Mouse (Mus musculus): ENCODE measurements around the gene Gprc5a. TPM values are rescaled to one million over a fixed set of nuclear protein-coding genes. Genes with fewer than 3 reads are reported as not detected.

Gprc5a gene
- total RNA-seq, 1 experiment from 2014 or later = 0.84 TPM

GRCm38 (mm10) chr6:135066795-135067445 is 1.5 kb downstream of the Gprc5a start:
- no peak for ATAC-seq (replicated peaks in 1 of 2; ENCODE audit: insufficient read depth in 1 of 2, low FRiP score in 2 of 2, low TSS enrichment in 1 of 2, low read depth in 1 of 2, poor library complexity in 2 of 2, severe bottlenecking in 2 of 2)

- no peak for ATAC-seq (replicated peaks in 1 of 2; ENCODE audit: insufficient read depth in 1 of 2, low FRiP score in 2 of 2, low TSS enrichment in 1 of 2, low read depth in 1 of 2, poor library complexity in 2 of 2, severe bottlenecking in 2 of 2)
Observed at GRCm38 (mm10) chr6:135068221-135068620, 2.8 kb downstream of the Gprc5a start.

- no peak for ATAC-seq (replicated peaks in 1 of 2; ENCODE audit: insufficient read depth in 1 of 2, low FRiP score in 2 of 2, low TSS enrichment in 1 of 2, low read depth in 1 of 2, poor library complexity in 2 of 2, severe bottlenecking in 2 of 2)
Observed at GRCm38 (mm10) chr6:135069856-135070255, 4.4 kb downstream of the Gprc5a start.

GRCm38 (mm10) chr6:135070347-135070746 is 4.9 kb downstream of the Gprc5a start:
- ATAC-seq (replicated peaks in 1 of 2; ENCODE audit: insufficient read depth in 1 of 2, low FRiP score in 2 of 2, low TSS enrichment in 1 of 2, low read depth in 1 of 2, poor library complexity in 2 of 2, severe bottlenecking in 2 of 2) = no peak

GRCm38 (mm10) chr6:135074405-135074947 is 9.0 kb downstream of the Gprc5a start:
- ATAC-seq (replicated peaks in 1 of 2; ENCODE audit: insufficient read depth in 1 of 2, low FRiP score in 2 of 2, low TSS enrichment in 1 of 2, low read depth in 1 of 2, poor library complexity in 2 of 2, severe bottlenecking in 2 of 2) = no peak

GRCm38 (mm10) chr6:135076202-135076601 is 10.8 kb downstream of the Gprc5a start:
- no peak for ATAC-seq (replicated peaks in 1 of 2; ENCODE audit: insufficient read depth in 1 of 2, low FRiP score in 2 of 2, low TSS enrichment in 1 of 2, low read depth in 1 of 2, poor library complexity in 2 of 2, severe bottlenecking in 2 of 2)

- no peak for ATAC-seq (replicated peaks in 1 of 2; ENCODE audit: insufficient read depth in 1 of 2, low FRiP score in 2 of 2, low TSS enrichment in 1 of 2, low read depth in 1 of 2, poor library complexity in 2 of 2, severe bottlenecking in 2 of 2)
Observed at GRCm38 (mm10) chr6:135078420-135078819, 13.0 kb downstream of the Gprc5a start.

- no peak for ATAC-seq (replicated peaks in 1 of 2; ENCODE audit: insufficient read depth in 1 of 2, low FRiP score in 2 of 2, low TSS enrichment in 1 of 2, low read depth in 1 of 2, poor library complexity in 2 of 2, severe bottlenecking in 2 of 2)
Observed at GRCm38 (mm10) chr6:135083991-135084502, 18.6 kb downstream of the Gprc5a start.

- ATAC-seq (replicated peaks in 1 of 2; ENCODE audit: insufficient read depth in 1 of 2, low FRiP score in 2 of 2, low TSS enrichment in 1 of 2, low read depth in 1 of 2, poor library complexity in 2 of 2, severe bottlenecking in 2 of 2) = no peak
Observed at GRCm38 (mm10) chr6:135085703-135086102, 20.3 kb downstream of the Gprc5a start.

- peak; percentile 92 to 94 for ATAC-seq (replicated peaks in 1 of 2; ENCODE audit: insufficient read depth in 1 of 2, low FRiP score in 2 of 2, low TSS enrichment in 1 of 2, low read depth in 1 of 2, poor library complexity in 2 of 2, severe bottlenecking in 2 of 2)
Observed at GRCm38 (mm10) chr6:135087721-135088451, 22.4 kb downstream of the Gprc5a start.

GRCm38 (mm10) chr6:135089786-135090185 is 24.3 kb downstream of the Gprc5a start:
- ATAC-seq (replicated peaks in 1 of 2; ENCODE audit: insufficient read depth in 1 of 2, low FRiP score in 2 of 2, low TSS enrichment in 1 of 2, low read depth in 1 of 2, poor library complexity in 2 of 2, severe bottlenecking in 2 of 2) = no peak

- no peak for ATAC-seq (replicated peaks in 1 of 2; ENCODE audit: insufficient read depth in 1 of 2, low FRiP score in 2 of 2, low TSS enrichment in 1 of 2, low read depth in 1 of 2, poor library complexity in 2 of 2, severe bottlenecking in 2 of 2)
Observed at GRCm38 (mm10) chr6:135090661-135091060, 25.2 kb downstream of the Gprc5a start.

- no peak for ATAC-seq (replicated peaks in 1 of 2; ENCODE audit: insufficient read depth in 1 of 2, low FRiP score in 2 of 2, low TSS enrichment in 1 of 2, low read depth in 1 of 2, poor library complexity in 2 of 2, severe bottlenecking in 2 of 2)
Observed at GRCm38 (mm10) chr6:135092798-135093470, 27.5 kb downstream of the Gprc5a start.

- ATAC-seq (replicated peaks in 1 of 2; ENCODE audit: insufficient read depth in 1 of 2, low FRiP score in 2 of 2, low TSS enrichment in 1 of 2, low read depth in 1 of 2, poor library complexity in 2 of 2, severe bottlenecking in 2 of 2) = no peak
Observed at GRCm38 (mm10) chr6:135100787-135101472, 35.5 kb downstream of the Gprc5a start.

GRCm38 (mm10) chr6:135102736-135103303 is 37.4 kb downstream of the Gprc5a start:
- no peak for ATAC-seq (replicated peaks in 1 of 2; ENCODE audit: insufficient read depth in 1 of 2, low FRiP score in 2 of 2, low TSS enrichment in 1 of 2, low read depth in 1 of 2, poor library complexity in 2 of 2, severe bottlenecking in 2 of 2)

- no peak for ATAC-seq (replicated peaks in 1 of 2; ENCODE audit: insufficient read depth in 1 of 2, low FRiP score in 2 of 2, low TSS enrichment in 1 of 2, low read depth in 1 of 2, poor library complexity in 2 of 2, severe bottlenecking in 2 of 2)
Observed at GRCm38 (mm10) chr6:135107014-135107413, 41.6 kb downstream of the Gprc5a start.
